Mouse (Mus musculus) adrenal gland, adult 8-10 months (tissue): ENCODE data around the gene Uba1y. TPM values are rescaled to one million over a fixed set of nuclear protein-coding genes. Genes with fewer than 3 reads are reported as not detected.
"Not testable (repeated sequence)": the region's sequence is repeated elsewhere in the genome, so short reads cannot be mapped to it uniquely, and the experiment has no call there.

ENCODE experiments used
- DNase-seq: peaks from one replicate; pipeline ENCODE4 v3.0.0; 2022
- total RNA-seq, 4 experiments: library from RNA; stranded (reverse); gene quantifications; 2 replicates each; pipeline ENCODE4 v1.2.4; 2022

Gene Uba1y
- total RNA-seq: under 1 TPM in 1 of 4 experiments, not detected in 3; 0.30 TPM

GRCm38 (mm10) chrY:818396-818795, at the start of gene Uba1y:
Gene Uba1y (plus strand): TSS chrY:818649.
- no peak for DNase-seq

GRCm38 (mm10) chrY:797309-797708, 21.1 kb upstream of the Uba1y start, which contains the start of gene Zfy1:
Gene Zfy1 (minus strand): TSS chrY:797409.
- DNase-seq: not testable (repeated sequence)

- DNase-seq: no peak
Observed at GRCm38 (mm10) chrY:808991-809661, 9.3 kb upstream of the Uba1y start.

- DNase-seq: no peak
Observed at GRCm38 (mm10) chrY:872404-872803, 54.0 kb downstream of the Uba1y start.

- DNase-seq: no peak
Observed at GRCm38 (mm10) chrY:872855-873549, 54.6 kb downstream of the Uba1y start.

Other genes starting within 250 kb of the Uba1y start
- gene Zfy1, start 21.2 kb upstream of the Uba1y start, total RNA-seq: not detected
- gene Kdm5d, start 79.1 kb downstream of the Uba1y start, total RNA-seq: 10 to 100 TPM in 2 of 4 experiments, not detected in 2; 20.7 to 31.3 TPM
- 100 to 1,000 TPM in 1 of 4 experiments, 10 to 100 TPM in 1, not detected in 2; 98.0 to 102 TPM for gene Eif2s3y, start 191.9 kb downstream of the Uba1y start, total RNA-seq